Mouse (Mus musculus): ENCODE measurements around the gene Car9.

Car9 gene

DNA sequence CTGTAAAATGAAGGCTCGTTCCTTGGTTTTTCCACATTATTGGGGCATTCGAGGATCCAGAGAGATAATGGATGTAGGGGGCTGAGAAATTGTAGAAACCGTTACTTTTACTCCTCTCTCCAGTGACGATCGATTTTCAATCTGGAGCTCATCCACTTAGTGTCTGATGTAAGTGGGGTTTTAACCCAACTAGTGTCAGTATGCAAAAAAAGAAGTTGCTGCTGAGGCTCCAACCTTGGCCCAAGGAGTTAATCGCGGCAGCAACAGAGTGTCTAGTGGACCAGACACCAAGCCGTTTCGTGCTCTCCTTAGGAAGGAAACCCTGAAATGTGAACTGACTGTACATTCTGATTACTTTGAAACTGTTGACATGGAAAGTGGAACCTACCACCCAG is 12.9 kb upstream of the Car9 start:
- no peak for DNase-seq (ENCODE audit: low spot score)

DNA sequence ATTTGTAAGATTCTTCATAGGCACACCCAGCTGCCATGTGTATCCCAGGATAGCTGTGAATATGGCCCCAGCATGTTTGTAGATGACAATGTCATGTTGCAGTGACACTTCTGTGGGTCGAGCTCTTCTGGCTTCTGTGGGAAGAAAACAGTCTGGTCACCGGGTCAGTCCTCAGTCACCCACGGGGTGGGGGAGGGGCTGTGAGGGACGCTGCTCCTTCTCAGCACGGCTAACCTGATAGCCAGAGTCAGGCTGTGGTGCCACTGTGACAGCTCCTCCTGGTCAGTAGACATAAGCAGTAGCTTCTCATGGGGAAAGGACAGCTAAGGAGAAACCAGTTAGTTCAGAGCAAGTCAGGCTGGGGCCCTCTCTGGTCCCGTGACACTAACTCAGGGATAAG is 10.2 kb upstream of the Car9 start:
- DNase-seq (ENCODE audit: low spot score) = no peak

DNA sequence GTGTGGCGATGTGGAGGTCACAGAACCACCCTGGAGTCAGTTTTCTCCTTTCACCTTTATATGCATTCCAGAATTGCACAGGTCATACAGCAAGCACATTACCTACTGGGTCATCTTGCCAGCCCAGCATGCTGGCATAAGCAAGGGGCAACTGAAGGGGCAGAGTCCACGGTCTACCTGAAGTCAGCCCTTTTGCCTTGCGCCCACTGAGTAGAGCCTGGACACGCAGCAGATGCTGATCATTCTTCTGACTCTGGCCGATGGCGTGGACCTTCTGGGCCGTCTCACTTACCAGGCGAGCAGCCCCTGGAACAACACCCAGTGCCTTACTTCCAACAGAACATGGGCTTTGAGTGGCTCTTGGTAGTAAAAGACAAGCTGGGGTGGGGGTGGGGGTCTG is 9.4 kb upstream of the Car9 start:
- DNase-seq (ENCODE audit: low spot score) = no peak

DNA sequence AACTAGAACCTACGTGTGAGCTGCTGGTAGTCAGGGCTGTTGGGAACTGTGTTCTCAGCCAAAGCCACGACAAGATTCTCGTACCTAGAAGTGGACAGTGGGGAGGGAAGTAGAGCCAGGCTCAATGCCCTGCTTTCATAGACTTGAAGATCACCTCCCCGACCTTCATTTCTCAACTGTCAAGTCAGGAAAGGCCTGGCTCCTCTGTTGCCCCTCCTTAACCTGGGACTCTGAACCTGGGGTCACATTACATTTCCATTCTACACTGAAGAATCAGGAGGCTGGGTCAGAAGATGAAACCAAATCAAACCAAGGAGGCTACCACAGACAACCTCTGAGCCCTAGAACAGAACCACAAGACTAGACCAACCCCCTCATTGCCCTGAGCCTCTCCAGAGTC is 8.8 kb upstream of the Car9 start:
- DNase-seq (ENCODE audit: low spot score) = no peak

DNA sequence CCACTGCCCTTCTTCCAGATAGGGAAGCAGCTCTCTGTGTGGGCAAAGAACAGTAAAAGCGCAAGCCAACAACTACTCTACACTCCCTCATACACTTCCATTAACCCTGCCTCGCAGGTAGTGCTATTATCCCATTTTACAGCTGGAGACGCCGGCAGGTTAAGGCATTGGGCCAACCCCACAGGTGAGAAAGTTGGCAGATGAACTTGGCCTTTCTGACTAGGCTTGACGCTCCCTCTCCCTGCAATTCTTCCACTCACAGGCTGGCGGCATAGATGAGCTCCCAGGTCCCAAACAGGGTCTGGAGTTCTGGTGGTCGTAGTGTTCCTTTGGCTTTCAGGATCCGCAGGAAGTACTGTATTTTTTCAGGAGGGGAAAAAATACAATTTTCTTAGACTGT is 7.8 kb upstream of the Car9 start:
- DNase-seq (ENCODE audit: low spot score) = peak; percentile 52

DNA sequence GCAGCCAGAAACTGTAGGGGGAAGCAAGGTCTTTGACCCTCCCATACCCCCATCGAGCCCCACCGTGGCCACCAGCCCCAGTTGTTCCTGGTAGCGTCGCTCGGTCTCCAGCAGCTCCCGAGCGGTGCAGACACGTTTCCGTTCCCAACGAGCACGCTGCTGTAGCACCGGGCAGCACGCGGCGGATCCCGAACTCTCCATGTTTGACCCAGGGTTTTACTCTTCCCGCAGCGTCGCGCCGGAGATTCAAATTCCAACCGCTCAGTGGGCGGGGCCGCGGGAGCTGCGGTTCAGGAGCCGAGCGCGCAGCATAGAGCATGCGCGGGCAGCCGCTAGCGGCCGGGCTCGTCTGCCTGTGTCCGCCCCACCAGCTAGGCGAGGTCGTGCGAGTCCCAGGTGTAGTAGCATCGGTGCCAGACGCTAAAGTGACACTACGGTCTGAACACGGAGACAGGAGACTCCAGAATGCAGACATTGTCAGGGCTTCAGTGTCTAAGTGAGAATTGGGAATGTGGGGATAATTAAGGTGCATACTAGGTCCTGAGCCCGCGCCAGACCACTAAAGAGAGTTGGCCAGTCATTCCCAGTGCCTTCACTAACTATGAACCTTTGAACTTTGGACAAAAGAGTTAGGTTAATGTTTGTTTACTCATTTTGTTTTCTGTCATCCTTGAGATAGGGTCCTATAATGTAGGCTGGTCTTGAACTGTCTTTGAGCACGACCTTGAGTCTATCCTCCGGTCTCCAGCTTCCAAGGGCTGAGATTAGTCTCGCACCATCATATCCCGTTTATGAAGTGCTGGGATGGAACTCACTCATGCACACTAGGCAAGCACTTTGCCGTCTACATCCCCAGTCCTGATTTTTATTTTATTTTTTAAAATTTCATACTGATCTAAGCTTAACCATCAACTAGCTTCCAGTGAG is 7.1 kb upstream of the Car9 start, which contains the start of gene Arhgef39:
TSS of gene Arhgef39 (minus strand) at position 289 of the 927 bp plus-strand sequence.
- peak; percentile 86 for DNase-seq (ENCODE audit: low spot score)

DNA sequence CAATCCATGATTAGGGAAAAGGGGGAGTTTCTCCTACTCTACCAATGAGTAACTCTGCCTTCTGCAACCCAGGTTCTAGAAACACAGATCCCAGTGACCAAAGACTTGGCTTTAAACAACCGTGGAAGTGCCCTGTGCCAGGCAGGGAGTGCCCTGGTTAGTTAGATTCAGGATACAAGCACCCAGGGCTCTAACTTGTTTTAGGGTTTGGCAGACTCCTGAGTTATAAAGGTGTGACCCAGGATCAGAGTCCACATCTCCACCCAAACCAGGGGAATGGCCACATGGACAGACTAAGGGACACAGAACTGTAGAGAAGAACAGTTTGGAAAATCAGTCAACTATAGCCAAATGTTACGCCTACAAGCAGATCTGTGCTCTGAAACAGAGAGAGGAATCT is 3.7 kb upstream of the Car9 start:
- DNase-seq (ENCODE audit: low spot score) = no peak

DNA sequence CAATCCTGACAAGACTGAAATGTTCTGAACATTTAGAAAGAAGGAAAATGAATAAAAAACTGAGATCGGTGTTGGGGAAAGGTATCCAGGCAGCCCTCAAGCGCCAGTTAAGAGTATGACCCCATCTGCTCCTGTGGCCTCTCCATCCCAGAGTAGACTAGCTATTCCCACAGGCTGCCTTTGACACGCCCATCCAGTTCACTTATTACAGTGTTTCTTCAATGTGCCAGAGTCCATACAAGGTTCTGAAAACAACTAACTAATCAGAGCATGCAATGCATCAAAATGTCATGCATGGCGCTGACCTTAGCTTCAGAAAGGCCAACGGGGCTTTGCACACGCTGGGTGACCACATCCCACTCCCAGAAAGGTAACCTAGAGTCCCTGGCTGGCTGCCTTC is 3.3 kb upstream of the Car9 start:
- no peak for DNase-seq (ENCODE audit: low spot score)

DNA sequence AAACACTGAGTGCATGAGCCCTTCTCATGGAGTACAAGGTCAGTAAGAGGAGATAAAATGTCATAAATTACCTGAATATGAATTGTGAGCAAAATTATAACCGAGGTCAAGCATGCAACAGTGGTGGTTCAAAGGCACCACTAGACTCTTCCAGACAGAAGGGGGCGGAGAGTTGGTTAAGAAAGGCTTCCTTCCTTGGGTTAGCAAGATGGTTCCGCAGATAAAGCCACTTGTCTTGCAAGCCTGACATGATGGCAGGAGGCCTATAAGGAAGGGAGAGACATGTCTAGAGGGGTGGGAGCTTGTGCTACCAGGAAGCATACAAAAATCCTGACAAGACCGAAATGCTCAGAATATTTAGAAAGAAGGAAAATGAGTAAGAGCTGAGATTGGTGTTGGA is 2.5 kb upstream of the Car9 start:
- DNase-seq (ENCODE audit: low spot score) = no peak

DNA sequence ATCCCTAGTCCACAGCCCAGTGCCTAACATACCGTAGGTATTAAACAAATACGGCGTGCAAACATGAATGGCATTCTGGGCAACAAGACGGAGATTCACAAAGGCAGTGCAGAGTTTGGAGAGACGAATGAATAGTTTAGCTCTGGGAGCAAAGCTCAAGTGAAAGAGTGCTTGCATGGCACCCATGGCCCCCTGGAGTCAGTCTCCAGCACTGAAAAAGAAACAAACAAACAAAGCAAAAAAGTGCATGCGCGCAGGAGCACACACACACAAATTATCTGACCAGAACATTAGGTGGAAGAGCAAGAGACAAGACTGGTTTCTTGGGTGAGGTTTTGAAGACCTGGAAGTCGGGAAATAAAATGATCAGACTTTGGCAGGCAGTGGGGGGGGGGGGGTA is 692 bp upstream of the Car9 start:
- DNase-seq (ENCODE audit: low spot score) = no peak

DNA sequence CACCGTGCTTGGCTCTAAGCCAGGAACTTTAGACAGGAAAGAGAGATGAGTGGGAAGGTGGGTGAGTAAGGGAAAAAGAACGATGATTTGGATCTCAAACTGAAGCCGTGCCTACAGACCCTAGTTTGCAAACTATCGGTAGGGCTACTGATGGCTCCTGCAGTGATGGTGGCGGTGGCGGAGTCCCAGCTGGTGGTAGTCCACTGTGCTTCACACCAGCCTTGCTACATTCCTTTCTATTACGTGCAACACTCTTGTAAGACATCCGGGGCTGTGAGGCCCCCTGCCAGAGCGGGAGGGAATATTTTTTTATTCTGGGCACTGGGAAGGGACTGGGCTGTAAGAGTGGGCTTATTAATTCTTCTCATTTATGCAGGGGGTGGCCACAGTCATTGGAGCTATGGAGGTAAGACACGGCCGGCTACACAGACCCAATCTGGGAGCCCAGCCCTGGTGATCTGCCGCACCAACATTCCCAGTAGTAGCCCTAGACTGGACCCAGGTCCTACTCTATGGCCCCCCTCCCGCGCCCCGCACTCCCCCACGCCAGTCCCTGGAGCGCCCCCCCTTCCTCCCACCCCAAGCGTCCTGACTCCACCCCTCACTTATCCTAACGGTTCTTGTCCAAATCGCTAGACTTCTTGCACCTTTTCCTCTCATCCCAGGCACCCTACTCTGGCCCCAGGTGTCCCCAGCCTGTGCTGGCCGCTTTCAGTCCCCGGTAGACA is 1.3 kb downstream of the Car9 start:
- DNase-seq (ENCODE audit: low spot score) = no peak

DNA sequence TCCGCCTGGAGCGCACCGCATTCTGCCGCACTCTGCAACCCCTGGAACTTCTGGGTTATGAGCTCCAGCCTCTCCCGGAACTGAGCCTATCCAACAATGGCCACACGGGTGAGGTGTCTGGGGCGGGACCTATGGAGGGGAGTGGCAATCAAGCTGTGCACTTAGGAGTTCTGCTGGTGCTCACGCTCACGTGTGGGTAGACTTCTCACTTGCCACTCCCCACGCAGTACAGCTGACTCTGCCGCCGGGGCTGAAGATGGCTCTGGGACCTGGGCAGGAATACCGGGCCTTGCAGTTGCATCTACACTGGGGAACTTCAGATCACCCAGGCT is 1.9 kb downstream of the Car9 start:
- DNase-seq (ENCODE audit: low spot score) = peak; percentile 36

DNA sequence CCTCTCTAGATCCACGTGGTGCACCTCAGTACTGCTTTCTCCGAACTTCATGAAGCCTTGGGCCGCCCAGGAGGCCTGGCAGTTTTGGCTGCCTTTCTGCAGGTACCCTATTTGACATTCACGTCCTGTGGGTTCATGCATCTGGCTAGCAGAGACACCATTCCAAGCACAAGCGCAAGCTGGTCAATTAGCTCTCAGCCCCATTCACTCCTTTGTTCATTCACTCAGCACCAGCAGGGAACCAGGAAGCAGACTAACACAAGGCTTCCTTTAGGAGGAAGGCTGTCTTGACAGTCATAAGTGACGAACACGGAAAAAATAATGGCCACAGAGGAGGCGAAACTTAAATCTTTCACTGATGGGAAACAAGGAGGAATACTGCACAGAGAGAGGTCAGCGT is 2.3 kb downstream of the Car9 start:
- DNase-seq (ENCODE audit: low spot score) = no peak

DNA sequence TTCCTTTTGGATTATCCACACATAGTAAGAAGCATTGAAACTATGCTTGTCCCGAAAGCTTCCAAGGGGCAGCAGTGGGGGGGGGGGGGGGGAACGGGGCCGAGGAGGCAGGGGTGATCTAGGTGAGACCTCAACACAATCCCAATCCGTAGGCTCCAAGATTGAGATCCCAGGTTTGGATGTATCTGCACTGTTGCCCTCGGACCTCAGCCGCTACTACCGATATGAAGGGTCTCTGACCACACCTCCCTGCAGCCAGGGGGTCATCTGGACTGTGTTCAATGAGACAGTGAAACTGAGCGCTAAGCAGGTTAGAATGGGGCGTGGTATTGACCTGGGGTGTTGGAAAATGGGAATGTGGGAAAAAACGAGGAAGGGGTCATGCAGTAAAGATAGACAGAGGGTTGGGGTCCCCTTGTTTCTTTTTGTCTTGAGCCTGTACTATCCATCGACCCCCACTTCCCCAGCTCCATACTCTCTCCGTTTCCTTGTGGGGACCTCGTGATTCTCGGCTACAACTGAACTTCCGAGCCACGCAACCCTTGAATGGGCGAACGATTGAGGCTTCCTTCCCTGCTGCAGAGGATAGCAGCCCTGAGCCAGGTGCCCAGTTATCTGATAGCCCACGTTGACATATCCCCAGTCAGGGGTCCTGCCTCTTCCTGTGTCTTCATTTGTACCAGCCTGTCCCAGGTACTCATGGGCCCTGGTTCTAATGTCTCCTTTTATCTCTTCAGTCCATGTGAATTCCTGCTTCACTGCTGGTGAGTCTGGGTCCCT is 5.1 kb downstream of the Car9 start:
- no peak for DNase-seq (ENCODE audit: low spot score)

DNA sequence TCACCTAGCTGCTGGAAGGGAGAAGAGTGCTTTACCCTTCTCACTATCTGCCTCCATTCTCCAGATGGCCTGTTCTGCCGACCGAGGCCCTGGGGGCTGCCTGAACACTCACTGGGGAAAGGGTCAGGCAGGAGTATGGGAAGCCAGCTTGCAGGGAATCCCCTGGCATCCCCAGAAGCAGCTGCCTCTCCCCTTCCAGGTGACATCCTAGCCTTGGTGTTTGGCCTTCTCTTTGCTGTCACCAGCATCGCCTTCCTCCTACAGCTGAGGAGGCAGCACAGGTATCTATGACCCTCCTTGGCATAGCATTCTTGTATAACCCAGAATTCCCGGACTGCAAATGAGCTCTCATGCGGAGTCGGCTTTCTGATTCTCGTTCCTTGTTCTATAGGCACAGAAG is 5.9 kb downstream of the Car9 start:
- DNase-seq (ENCODE audit: low spot score) = no peak

DNA sequence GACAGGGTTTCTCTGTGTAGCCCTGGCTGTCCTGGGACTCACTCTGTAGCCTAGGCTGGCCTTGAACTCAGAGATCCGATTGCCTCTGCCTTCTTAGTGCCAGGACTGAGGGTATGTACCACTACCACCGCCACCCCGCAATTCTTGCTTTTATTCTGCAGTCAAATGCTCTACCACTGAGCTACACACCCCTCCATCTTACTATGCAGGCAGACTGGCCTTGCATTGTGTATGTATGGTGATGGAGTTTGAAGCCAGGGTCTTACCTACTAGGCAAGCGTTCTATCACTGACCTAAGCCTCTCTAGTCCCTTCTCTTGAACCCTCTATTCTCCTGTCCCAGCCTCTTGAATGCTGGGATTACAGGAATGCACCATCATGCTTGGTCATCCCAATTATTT is 6.5 kb downstream of the Car9 start:
- DNase-seq (ENCODE audit: low spot score) = no peak

DNA sequence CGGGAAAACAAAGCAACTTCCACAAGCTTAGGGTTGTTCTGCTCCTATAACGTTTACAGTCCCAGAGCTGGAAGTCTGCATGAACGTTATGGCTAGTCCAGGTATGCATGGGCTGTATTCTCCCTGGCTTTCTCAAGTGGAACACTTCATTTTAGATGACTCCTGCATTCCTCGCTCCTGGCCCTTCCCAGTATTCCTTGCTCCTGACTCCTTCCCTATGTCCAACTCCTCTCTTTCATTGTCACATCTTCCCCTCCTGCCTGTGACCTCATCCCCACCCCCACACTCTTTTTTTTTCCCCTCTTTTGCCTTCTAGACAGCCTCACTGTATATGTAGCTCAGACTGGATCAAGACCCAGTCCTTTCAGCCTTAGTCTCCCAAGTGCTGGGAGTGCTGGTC is 7.0 kb downstream of the Car9 start:
- no peak for DNase-seq (ENCODE audit: low spot score)

DNA sequence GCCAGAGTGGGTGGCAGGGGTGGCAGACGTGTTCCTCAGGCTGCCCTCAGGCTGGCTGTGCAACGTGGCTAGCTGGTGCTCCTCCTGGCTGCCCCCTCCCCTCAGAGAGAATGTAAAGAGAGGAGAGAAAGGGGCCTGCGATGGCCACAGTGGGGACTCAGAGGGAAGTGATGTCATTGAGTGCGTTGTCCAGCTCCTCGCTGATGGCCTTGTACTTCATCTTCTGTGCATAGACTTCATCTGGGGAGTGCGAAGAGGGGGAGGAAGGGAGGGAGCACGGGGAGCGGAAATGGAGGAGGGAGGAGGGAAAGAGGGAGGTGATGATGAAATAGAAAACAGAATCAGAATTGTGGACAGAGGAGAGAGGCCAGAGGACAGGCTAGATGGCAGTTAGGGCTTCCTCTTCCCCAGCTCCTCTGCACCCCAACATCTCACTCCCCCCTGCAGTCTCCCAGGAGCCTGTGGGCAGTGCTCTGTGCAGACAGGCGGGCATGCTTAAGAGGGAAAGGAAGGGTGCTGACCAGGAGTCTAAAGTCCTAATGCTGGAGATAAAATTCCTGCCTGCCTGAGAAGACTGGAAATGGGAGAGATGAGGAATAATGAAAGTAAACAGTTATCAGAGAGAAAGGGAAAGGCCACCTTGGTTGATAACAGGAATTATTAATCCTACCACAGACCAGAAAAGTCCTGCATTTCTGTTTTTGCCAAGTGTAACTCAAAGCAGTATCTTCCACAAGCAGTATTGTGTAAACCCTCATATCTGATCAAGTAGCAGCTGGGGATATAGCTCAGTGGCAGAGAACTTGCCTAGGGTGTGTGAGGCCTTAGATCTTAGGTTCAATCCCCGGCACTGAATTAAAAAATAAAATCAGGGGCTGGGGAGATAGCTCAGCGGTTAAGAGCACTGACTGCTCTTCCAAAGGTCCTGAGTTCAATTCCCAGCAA is 9.3 kb downstream of the Car9 start:
- DNase-seq (ENCODE audit: low spot score) = peak; percentile 12

DNA sequence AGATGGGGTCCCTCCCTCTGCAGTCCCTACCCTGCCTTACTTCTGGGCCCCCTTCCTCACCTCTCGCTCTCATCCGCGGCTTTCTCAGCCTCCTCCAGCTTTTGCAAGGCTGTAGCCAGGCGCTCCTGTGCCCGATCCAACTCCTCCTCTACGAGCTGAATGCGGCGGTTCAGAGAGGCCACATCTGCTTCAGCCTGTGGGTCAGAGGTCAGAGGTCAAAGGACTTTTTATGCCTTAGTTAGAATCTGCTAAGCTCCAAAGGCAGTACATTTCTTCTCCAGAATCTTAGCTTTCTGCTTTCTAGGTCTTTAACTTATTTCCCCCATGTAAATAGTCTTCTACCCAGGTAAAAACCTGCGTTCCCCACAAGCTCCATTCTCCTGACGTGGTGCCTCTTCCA is 12.8 kb downstream of the Car9 start:
- DNase-seq (ENCODE audit: low spot score) = peak; percentile 23

DNA sequence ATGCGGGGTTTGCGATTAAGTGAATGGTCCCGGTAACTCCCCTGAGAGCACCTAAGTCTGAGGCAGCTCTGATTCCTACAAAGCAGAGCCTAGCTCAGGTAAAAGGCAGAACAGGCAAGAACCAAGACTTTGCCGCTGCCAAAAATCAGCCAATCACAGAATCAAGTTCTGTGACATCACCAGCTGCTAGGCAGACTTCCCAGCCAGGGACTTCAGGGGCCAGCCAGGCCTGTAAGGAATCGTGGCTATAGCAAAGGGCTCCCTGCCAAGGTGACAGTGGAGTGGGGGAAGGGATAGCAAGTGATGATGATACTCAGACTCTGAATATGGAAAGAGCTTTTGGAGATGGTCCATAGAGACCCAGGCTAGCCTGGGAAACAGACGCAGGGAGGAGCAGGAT is 13.2 kb downstream of the Car9 start:
- peak; percentile 85 for DNase-seq (ENCODE audit: low spot score)

DNA sequence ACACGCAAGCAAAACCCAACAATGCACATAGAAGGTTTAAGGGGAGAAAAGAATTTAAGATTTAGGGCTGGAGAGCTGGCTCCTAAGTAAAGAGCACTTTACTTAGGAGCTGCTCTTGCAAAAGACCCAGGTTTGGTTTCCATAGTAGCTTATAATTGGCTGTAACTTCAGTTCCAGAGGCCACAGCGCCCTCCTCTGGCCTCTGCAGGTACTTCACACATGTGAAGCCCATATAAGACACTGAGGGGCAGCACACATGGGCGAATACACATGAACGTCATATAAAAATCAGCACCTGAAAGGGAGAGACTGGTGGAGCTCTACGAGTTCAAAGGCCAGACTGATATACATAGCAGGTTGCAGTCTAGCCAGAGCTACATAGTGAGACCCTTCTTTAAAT is 21.1 kb downstream of the Car9 start:
- no peak for DNase-seq (ENCODE audit: low spot score)

DNA sequence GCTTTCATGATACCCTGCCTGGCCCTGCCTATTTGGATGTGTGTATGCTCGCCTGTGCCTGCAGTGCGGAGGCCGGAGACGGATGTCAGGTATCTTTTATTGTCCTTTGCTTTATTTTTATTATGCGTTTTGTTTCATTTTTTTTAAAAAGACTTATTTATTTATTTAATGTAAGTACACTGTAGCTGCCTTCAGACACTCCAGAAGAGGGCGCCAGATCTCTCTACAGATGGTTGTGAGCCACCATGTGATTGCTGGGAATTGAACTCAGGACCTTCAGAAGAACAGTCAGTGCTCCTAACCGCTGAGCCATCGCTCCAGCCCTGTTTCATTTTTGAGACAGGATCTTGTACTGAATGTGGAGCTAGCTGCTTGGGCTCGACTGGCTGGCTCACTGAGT is 21.7 kb downstream of the Car9 start:
- no peak for DNase-seq (ENCODE audit: low spot score)

Measured in yolk sac, embryonic 10.5 days (tissue).